Mouse (Mus musculus): ENCODE measurements around the gene Mettl22. TPM values are rescaled to one million over a fixed set of nuclear protein-coding genes. Genes with fewer than 3 reads are reported as not detected.
A peak's percentile ranks its signal among the peaks of the same experiment; 100 is the strongest.

Gene Mettl22
- polyA plus RNA-seq, 1 experiment from 2014 or later = 20.5 TPM

DNA sequence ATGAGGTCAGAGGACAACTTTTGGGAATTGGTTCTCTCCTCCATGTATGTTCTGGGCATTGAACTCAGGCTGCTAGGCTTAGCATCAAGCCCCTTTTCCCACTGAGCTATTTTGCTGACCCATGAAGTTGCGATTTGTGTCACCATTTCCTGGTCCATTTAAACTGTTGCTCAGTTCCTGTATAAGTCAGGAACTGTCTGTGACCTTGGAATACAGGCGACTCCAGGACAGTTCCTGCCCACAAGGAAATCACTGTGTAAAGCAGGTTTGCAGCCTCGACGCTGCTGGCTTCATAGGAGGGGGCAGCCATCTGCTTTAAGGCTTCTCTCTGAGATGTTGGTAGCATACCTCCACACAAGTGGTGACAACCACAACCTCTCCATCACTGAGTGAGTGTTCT lies 50.7 kb downstream of the Mettl22 start:
- Histone ChIP-seq H3K27me3 (ENCODE audit: control insufficient read depth, insufficient read depth, low read length) (no peaks in the 10 kb centered on the region), H3K4me2 (replicated peaks; ENCODE audit: low read depth, low read length) (no peak overlapping the region), H3K27ac (ENCODE audit: low read depth, low read length) (no peak overlapping the region), H3K36me3 (ENCODE audit: control insufficient read depth, insufficient read depth, low read length) (no peaks in the 10 kb centered on the region), H3K9ac (ENCODE audit: low read depth, low read length) (no peak overlapping the region), H3K4me3 (ENCODE audit: low read length) (no peak overlapping the region), H3K9me3 (ENCODE audit: control insufficient read depth, low read length) (no peaks in the 10 kb centered on the region), H3K4me1 (ENCODE audit: control insufficient read depth, insufficient read depth, low read length) (peaks cover 14% of the 10 kb centered on the region)
- WGBS = 74% methylated on average over 4 of the region's 4 CpGs
- no peak for ATAC-seq (ENCODE audit: low FRiP score, low TSS enrichment)

DNA sequence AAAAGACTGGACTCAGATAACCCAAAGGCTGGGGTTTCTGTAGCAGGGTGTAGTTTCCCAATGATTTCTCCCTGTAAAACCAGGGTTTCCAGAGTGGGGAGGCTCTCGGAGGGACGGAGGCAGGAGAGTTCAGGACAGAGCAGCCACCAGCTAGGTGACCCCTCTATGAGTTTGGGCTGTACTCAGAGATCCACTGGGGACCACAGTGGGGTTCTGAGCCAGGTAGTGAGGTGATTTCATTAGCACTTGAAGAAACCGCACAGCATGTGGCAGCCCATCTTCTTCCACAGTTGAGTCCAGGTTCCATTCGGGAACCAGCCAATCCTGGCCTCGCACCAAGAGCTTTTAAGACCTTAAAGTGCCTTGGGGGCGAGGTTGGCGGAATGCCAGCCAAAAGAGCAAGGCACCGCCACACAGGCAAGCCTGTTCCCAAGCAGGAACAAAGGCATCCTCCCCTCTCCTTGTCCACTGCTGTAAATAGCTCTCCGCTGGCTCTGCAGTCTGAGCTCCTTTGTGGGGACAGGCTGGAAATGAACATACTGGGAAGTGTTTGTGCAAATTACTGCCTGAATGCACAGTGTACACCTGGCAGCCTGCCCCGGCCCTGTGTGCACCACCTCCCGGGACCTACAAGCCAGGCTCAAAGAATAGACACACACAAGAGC lies 53.0 kb downstream of the Mettl22 start:
- no peak overlapping the region for H3K9ac ChIP-seq (ENCODE audit: low read depth, low read length)
- H3K9me3 ChIP-seq (ENCODE audit: control insufficient read depth, low read length) = no peaks in the 10 kb centered on the region
- peak overlapping the region; percentile 31 for H3K27ac ChIP-seq (ENCODE audit: low read depth, low read length)
- 36% methylated on average over 11 of the region's 11 CpGs for WGBS
- no peaks in the 10 kb centered on the region for H3K27me3 ChIP-seq (ENCODE audit: control insufficient read depth, insufficient read depth, low read length)
- H3K4me3 ChIP-seq (ENCODE audit: low read length) = no peak overlapping the region
- no peaks in the 10 kb centered on the region for H3K36me3 ChIP-seq (ENCODE audit: control insufficient read depth, insufficient read depth, low read length)
- H3K4me1 ChIP-seq (ENCODE audit: control insufficient read depth, insufficient read depth, low read length) = peaks cover 14% of the 10 kb centered on the region
- H3K4me2 ChIP-seq (replicated peaks; ENCODE audit: low read depth, low read length) = no peak overlapping the region
- ATAC-seq (ENCODE audit: low FRiP score, low TSS enrichment) = peak; percentile 80

DNA sequence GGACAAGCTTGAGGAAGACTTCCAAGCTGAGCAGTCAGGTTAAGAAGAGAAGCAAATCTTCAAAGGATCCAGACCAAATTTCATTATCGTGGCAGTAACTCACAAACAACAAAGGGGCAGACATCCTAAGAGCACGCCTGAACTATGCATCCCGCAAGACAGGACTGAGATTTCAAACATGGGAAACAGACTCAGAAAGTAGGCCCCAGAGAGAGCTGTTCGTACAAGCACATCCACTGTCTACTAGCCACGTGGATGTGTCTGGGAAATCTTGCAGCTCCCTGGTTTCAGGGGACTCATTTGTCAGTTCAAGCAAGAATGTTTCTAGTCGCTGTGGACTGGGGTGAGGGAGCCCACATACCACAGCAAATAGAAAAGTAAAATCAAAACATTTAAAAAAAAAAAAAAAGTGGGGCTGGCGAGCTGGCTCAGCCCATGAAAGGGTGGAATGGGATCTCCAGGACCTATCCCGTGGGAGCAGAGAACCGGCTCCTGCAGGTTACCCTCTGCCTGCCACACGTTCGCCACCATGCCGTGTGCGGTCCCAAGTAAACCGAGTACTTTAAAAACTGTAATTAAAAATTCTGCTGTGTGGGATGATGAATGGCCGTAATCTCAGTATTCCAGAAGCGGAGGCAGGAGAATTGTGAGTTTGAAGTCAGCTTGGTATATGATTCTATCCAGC lies 53.7 kb downstream of the Mettl22 start:
- H3K9me3 ChIP-seq (ENCODE audit: control insufficient read depth, low read length) = no peaks in the 10 kb centered on the region
- peak overlapping the region; percentile 31 for H3K27ac ChIP-seq (ENCODE audit: low read depth, low read length)
- H3K27me3 ChIP-seq (ENCODE audit: control insufficient read depth, insufficient read depth, low read length) = no peaks in the 10 kb centered on the region
- 62% methylated on average over 16 of the region's 16 CpGs for WGBS
- no peak overlapping the region for H3K4me3 ChIP-seq (ENCODE audit: low read length)
- H3K36me3 ChIP-seq (ENCODE audit: control insufficient read depth, insufficient read depth, low read length) = no peaks in the 10 kb centered on the region
- H3K4me2 ChIP-seq (replicated peaks; ENCODE audit: low read depth, low read length) = no peak overlapping the region
- no peak overlapping the region for H3K9ac ChIP-seq (ENCODE audit: low read depth, low read length)
- ATAC-seq (ENCODE audit: low FRiP score, low TSS enrichment) = 0 out of 2 replicates have a peak, but pooled peaks have one; percentile 47
- peaks cover 14% of the 10 kb centered on the region for H3K4me1 ChIP-seq (ENCODE audit: control insufficient read depth, insufficient read depth, low read length)

DNA sequence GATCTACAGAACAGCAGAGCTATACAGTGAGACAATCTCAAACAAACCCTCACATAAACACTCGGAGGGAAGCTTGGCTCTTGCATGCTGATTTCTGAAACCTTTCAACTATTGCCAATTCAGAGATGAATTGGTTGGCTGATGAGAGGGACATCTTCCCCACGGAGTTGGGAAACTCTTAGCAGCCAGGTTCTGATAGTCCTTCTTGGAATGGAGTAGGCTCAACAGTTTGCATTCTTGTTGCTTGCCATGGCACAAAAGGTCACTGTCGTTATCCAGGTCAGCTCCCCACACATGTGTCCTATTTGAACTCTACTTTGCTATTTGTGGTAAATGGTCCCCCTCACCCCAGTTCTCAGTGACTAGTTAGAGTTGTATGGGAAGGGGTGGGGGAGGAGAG lies 54.7 kb downstream of the Mettl22 start:
- Histone ChIP-seq H3K4me1 (ENCODE audit: control insufficient read depth, insufficient read depth, low read length) (peaks cover 14% of the 10 kb centered on the region), H3K4me3 (ENCODE audit: low read length) (no peak overlapping the region), H3K27me3 (ENCODE audit: control insufficient read depth, insufficient read depth, low read length) (no peaks in the 10 kb centered on the region), H3K9me3 (ENCODE audit: control insufficient read depth, low read length) (no peaks in the 10 kb centered on the region), H3K4me2 (replicated peaks; ENCODE audit: low read depth, low read length) (no peak overlapping the region), H3K27ac (ENCODE audit: low read depth, low read length) (no peak overlapping the region), H3K36me3 (ENCODE audit: control insufficient read depth, insufficient read depth, low read length) (no peaks in the 10 kb centered on the region), H3K9ac (ENCODE audit: low read depth, low read length) (no peak overlapping the region)
- 78% methylated on average over 3 of the region's 3 CpGs for WGBS
- ATAC-seq (ENCODE audit: low FRiP score, low TSS enrichment) = no peak

DNA sequence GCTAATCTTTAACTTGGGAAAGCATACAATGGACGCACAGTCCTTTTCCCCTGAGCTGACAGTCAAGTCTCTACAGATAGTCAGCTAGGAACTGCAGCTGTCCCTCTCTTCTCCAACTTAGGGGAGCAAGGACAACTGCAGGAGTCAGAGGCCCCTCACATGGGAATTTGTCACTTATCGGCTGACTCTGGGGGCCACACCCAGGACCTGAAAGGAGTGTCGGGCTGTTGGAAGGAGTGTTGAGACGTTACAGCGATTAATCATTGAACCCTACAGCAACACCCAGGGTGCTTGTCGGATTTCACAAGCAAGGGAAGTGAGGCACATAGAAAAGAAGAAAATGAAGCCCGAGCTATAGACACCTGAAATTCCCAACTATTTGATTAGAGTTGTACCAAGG lies 55.3 kb downstream of the Mettl22 start:
- no peak overlapping the region for H3K9ac ChIP-seq (ENCODE audit: low read depth, low read length)
- no peak overlapping the region for H3K4me2 ChIP-seq (replicated peaks; ENCODE audit: low read depth, low read length)
- no peaks in the 10 kb centered on the region for H3K36me3 ChIP-seq (ENCODE audit: control insufficient read depth, insufficient read depth, low read length)
- no peak overlapping the region for H3K4me3 ChIP-seq (ENCODE audit: low read length)
- ATAC-seq (ENCODE audit: low FRiP score, low TSS enrichment) = no peak
- peaks cover 14% of the 10 kb centered on the region for H3K4me1 ChIP-seq (ENCODE audit: control insufficient read depth, insufficient read depth, low read length)
- H3K27ac ChIP-seq (ENCODE audit: low read depth, low read length) = no peak overlapping the region
- WGBS = 52% methylated on average over 7 of the region's 7 CpGs
- no peaks in the 10 kb centered on the region for H3K9me3 ChIP-seq (ENCODE audit: control insufficient read depth, low read length)
- no peaks in the 10 kb centered on the region for H3K27me3 ChIP-seq (ENCODE audit: control insufficient read depth, insufficient read depth, low read length)

DNA sequence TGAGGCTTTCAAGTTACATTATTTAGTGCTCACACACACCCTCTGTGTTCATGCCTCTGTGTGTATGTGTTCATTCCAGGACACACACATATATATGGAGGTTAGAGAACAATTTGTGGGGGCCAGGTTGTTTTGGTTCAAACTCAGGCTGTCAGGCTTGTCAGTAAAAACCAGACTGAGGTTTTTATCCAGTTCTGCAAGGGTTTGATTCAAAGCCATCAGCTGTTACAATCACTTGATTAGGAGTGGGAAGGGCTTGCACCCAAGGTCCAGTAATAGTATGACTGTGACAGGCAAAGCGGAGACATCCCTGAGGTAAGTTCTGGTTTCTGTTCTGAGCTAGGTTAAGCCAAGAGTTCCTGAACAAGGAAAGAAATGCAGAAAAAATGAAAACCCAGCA lies 58.8 kb downstream of the Mettl22 start:
- no peak for ATAC-seq (ENCODE audit: low FRiP score, low TSS enrichment)
- no peaks in the 10 kb centered on the region for H3K4me1 ChIP-seq (ENCODE audit: control insufficient read depth, insufficient read depth, low read length)
- H3K4me3 ChIP-seq (ENCODE audit: low read length) = no peak overlapping the region
- H3K9ac ChIP-seq (ENCODE audit: low read depth, low read length) = no peak overlapping the region
- no peaks in the 10 kb centered on the region for H3K9me3 ChIP-seq (ENCODE audit: control insufficient read depth, low read length)
- no peak overlapping the region for H3K4me2 ChIP-seq (replicated peaks; ENCODE audit: low read depth, low read length)
- no peaks in the 10 kb centered on the region for H3K36me3 ChIP-seq (ENCODE audit: control insufficient read depth, insufficient read depth, low read length)
- 94% methylated on average over 1 of the region's 1 CpGs for WGBS
- H3K27ac ChIP-seq (ENCODE audit: low read depth, low read length) = no peak overlapping the region
- no peaks in the 10 kb centered on the region for H3K27me3 ChIP-seq (ENCODE audit: control insufficient read depth, insufficient read depth, low read length)

DNA sequence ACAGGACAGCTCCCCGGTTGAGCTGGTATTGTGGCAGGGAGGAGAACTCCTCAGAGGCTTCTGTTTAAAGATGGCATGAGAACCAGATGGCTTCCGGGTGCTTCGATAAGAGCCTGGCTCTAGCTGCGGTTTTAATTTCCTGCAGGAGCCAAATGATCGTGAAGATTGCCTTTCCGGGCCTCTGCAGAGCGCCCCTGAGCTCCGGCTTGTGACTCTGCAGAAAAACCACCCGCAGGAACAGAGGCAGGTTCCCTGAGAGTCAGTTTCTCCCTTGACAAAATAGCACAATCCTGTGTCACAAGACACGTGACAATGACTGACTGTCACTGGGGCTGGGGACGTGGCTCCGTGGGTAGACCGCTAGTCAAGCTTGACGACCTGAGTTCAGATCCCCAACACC lies 59.4 kb downstream of the Mettl22 start:
- Histone ChIP-seq H3K27ac (ENCODE audit: low read depth, low read length) (no peak overlapping the region), H3K36me3 (ENCODE audit: control insufficient read depth, insufficient read depth, low read length) (no peaks in the 10 kb centered on the region), H3K9me3 (ENCODE audit: control insufficient read depth, low read length) (no peaks in the 10 kb centered on the region), H3K4me3 (ENCODE audit: low read length) (no peak overlapping the region), H3K4me2 (replicated peaks; ENCODE audit: low read depth, low read length) (no peak overlapping the region), H3K9ac (ENCODE audit: low read depth, low read length) (no peak overlapping the region), H3K4me1 (ENCODE audit: control insufficient read depth, insufficient read depth, low read length) (no peaks in the 10 kb centered on the region), H3K27me3 (ENCODE audit: control insufficient read depth, insufficient read depth, low read length) (no peaks in the 10 kb centered on the region)
- ATAC-seq (ENCODE audit: low FRiP score, low TSS enrichment) = no peak
- WGBS = 77% methylated on average over 14 of the region's 14 CpGs

DNA sequence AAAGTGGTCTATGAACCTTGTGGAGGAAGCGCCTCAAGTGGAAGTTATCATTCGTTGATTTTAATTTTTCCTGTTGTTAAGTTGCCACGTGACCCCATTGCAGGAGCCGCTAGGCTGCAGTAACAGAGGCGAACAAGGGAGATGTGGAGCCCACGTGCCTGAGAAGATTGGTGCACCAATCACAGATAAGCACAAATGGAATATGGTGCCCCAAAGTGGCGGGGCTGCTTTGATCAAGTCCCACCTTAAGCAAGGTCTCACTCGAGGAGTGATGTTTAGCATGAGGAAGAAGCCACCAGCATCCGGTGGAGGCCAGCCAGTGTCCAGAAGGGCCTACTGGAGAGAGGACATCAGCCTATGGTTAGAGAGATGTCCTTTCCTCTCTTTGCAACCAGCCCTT lies 61.9 kb downstream of the Mettl22 start:
- Histone ChIP-seq H3K4me2 (replicated peaks; ENCODE audit: low read depth, low read length) (no peak overlapping the region), H3K27ac (ENCODE audit: low read depth, low read length) (no peak overlapping the region), H3K27me3 (ENCODE audit: control insufficient read depth, insufficient read depth, low read length) (no peaks in the 10 kb centered on the region), H3K9ac (ENCODE audit: low read depth, low read length) (no peak overlapping the region), H3K36me3 (ENCODE audit: control insufficient read depth, insufficient read depth, low read length) (no peaks in the 10 kb centered on the region), H3K4me3 (ENCODE audit: low read length) (no peak overlapping the region), H3K9me3 (ENCODE audit: control insufficient read depth, low read length) (no peaks in the 10 kb centered on the region), H3K4me1 (ENCODE audit: control insufficient read depth, insufficient read depth, low read length) (no peaks in the 10 kb centered on the region)
- no peak for ATAC-seq (ENCODE audit: low FRiP score, low TSS enrichment)
- WGBS = 92% methylated on average over 9 of the region's 9 CpGs

DNA sequence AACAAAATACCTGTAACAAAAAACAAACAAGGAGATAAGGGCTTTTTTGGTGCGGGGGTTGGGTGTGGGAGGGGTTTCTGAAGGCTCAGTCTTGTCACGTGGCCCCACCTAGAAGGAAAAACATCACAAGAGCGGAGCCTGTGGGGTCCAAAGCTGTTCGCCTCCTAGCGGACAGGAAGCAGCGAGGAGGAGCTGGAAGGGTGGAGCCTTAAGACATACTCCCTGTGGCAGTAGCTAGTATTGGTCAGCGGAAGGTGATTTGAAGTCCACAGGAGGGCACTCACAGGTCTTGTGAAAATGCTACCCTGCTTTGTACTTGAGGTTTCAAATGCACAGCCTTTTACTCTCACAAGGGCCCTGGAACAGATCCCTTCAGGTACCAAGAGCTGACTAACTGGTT lies 62.3 kb downstream of the Mettl22 start:
- no peak overlapping the region for H3K27ac ChIP-seq (ENCODE audit: low read depth, low read length)
- no peaks in the 10 kb centered on the region for H3K36me3 ChIP-seq (ENCODE audit: control insufficient read depth, insufficient read depth, low read length)
- no peak for ATAC-seq (ENCODE audit: low FRiP score, low TSS enrichment)
- no peaks in the 10 kb centered on the region for H3K9me3 ChIP-seq (ENCODE audit: control insufficient read depth, low read length)
- H3K9ac ChIP-seq (ENCODE audit: low read depth, low read length) = no peak overlapping the region
- H3K4me3 ChIP-seq (ENCODE audit: low read length) = no peak overlapping the region
- H3K4me2 ChIP-seq (replicated peaks; ENCODE audit: low read depth, low read length) = no peak overlapping the region
- H3K27me3 ChIP-seq (ENCODE audit: control insufficient read depth, insufficient read depth, low read length) = no peaks in the 10 kb centered on the region
- WGBS = 67% methylated on average over 7 of the region's 7 CpGs
- no peaks in the 10 kb centered on the region for H3K4me1 ChIP-seq (ENCODE audit: control insufficient read depth, insufficient read depth, low read length)
